Mouse (Mus musculus): ENCODE results near the gene Rab1a. TPM values are rescaled to one million over a fixed set of nuclear protein-coding genes. Genes with fewer than 3 reads are reported as not detected.

Gene Rab1a
- polyA plus RNA-seq, 1 experiment = 75.9 TPM

GRCm38 (mm10) chr11:20240331-20240730 is 39.1 kb downstream of the Rab1a start:
- 43% methylated on average over 5 of the region's 5 CpGs for WGBS
- Histone ChIP-seq H3K4me1 (ENCODE audit: control insufficient read depth, insufficient read depth, low read length) (peaks cover 4% of the 10 kb centered on the region), H3K27ac (ENCODE audit: control insufficient read depth, insufficient read depth, low read depth, low read length, poor library complexity) (no peak overlapping the region), H3K4me3 (replicated peaks; ENCODE audit: control insufficient read depth, low read depth, low read length) (no peak overlapping the region)
- TF ChIP-seq CTCF (IDR thresholded peaks at IDR 0.05; ENCODE audit: control insufficient read depth, insufficient read depth, low read length) (no peak), POLR2A (IDR thresholded peaks at IDR 0.05; ENCODE audit: borderline replicate concordance, control insufficient read depth, low read depth, low read length) (no peak)

- H3K4me3 ChIP-seq (replicated peaks; ENCODE audit: control insufficient read depth, low read depth, low read length) = no peak overlapping the region
- H3K27ac ChIP-seq (ENCODE audit: control insufficient read depth, insufficient read depth, low read depth, low read length, poor library complexity) = no peak overlapping the region
- WGBS = 89% methylated on average over 7 of the region's 7 CpGs
- TF ChIP-seq CTCF (IDR thresholded peaks at IDR 0.05; ENCODE audit: control insufficient read depth, insufficient read depth, low read length) (no peak), POLR2A (IDR thresholded peaks at IDR 0.05; ENCODE audit: borderline replicate concordance, control insufficient read depth, low read depth, low read length) (no peak)
- H3K4me1 ChIP-seq (ENCODE audit: control insufficient read depth, insufficient read depth, low read length) = peaks cover 4% of the 10 kb centered on the region
Measured at GRCm38 (mm10) chr11:20241311-20241710, 40.1 kb downstream of the Rab1a start.

GRCm38 (mm10) chr11:20242366-20243056 is 41.3 kb downstream of the Rab1a start:
- H3K4me1 ChIP-seq (ENCODE audit: control insufficient read depth, insufficient read depth, low read length) = peaks cover 4% of the 10 kb centered on the region

DNA sequence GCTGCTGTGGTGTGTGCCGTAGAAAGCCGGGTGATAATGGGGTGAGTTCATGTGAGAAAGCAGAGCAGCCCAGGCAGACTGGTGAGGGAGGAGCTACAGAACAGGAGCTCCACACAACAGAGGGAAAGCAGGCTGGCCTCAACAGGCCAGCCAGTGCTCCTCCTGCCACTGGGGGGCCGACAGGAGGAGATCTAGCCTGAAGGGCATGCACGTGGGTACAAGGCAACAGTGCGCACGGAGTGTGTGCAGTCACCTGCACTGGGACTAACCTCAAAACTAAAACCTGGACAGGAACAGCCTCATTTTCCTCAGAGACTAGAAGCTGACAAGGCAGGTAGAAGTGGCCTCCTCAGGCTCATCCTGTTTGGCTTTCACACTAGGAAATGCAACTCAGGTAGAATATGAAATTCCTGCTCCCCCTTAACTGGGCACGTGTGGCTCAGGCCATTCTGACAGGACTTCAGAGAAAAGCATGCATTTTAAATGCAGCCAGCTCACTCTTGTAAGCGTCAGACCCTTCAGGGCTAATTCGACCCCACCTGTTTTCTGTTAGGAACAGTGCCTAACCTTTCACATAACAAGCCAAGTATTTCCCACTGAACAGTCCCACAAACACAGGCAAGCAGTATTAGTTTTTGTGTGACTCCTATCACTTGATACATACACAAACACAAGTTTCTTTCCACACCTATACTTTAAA is 42.1 kb downstream of the Rab1a start:
- Histone ChIP-seq H3K4me3 (replicated peaks; ENCODE audit: control insufficient read depth, low read depth, low read length) (no peak overlapping the region), H3K27ac (ENCODE audit: control insufficient read depth, insufficient read depth, low read depth, low read length, poor library complexity) (no peak overlapping the region), H3K4me1 (ENCODE audit: control insufficient read depth, insufficient read depth, low read length) (peaks cover 4% of the 10 kb centered on the region)
- TF ChIP-seq POLR2A (IDR thresholded peaks at IDR 0.05; ENCODE audit: borderline replicate concordance, control insufficient read depth, low read depth, low read length) (no peak), CTCF (IDR thresholded peaks at IDR 0.05; ENCODE audit: control insufficient read depth, insufficient read depth, low read length) (no peak)
- 54% methylated on average over 9 of the region's 9 CpGs for WGBS

More at GRCm38 (mm10) chr11:20242366-20243056, 41.3 kb downstream of the Rab1a start:
- TF ChIP-seq CTCF (IDR thresholded peaks at IDR 0.05; ENCODE audit: control insufficient read depth, insufficient read depth, low read length) = no peak
- no peak overlapping the region for H3K27ac ChIP-seq (ENCODE audit: control insufficient read depth, insufficient read depth, low read depth, low read length, poor library complexity)
- 80% methylated on average over 6 of the region's 6 CpGs for WGBS
- H3K4me3 ChIP-seq (replicated peaks; ENCODE audit: control insufficient read depth, low read depth, low read length) = no peak overlapping the region

DNA sequence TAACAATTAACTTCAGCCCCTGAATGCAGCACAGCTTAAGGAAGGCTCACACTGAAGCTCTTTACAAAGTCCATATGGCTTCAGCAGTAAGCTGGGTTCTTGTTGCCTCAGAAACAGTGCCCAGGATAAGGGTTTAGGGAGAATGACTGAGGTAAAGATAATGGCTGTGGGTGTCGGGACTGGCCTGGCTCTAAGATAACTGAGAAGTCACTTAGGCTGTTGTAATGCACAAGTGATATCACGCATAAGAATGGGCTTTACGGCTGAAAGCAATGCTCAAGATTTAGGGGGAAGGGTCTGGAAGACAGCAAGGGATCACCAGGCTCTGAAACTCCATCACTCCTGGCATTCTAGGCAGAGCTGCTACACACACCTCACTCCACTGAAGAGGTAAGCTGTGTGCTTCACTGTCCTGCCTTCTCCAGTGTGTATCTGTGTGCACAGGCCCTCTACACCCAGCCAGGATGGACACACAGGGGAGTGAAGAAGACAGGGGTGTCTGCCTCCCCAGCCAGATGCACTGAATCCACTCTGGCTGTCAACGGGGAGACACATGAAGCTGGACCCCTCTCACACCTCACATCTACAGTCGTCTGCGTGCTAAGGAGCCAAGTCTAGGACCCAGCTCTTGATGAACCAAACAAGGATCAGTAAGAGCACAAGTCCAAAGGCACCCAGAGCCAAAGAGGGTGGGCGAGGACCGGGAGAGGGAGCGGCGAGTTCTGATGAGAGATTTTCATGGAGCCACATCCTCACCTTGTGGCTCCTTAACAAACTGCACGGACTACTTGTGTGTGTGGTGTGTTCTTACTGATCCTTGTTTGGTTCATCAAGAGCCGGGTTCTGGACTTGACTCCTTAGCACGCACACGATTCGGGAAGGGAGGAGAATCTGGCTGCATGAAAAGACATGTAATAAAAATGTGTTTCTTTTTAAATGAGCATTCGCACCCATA is 43.4 kb downstream of the Rab1a start:
- Histone ChIP-seq H3K27ac (ENCODE audit: control insufficient read depth, insufficient read depth, low read depth, low read length, poor library complexity) (no peak overlapping the region), H3K4me1 (ENCODE audit: control insufficient read depth, insufficient read depth, low read length) (peaks cover 4% of the 10 kb centered on the region), H3K4me3 (replicated peaks; ENCODE audit: control insufficient read depth, low read depth, low read length) (no peak overlapping the region)
- WGBS = 83% methylated on average over 16 of the region's 16 CpGs
- TF ChIP-seq POLR2A (IDR thresholded peaks at IDR 0.05; ENCODE audit: borderline replicate concordance, control insufficient read depth, low read depth, low read length) = no peak
- TF ChIP-seq CTCF (IDR thresholded peaks at IDR 0.05; ENCODE audit: control insufficient read depth, insufficient read depth, low read length) = no peak

DNA sequence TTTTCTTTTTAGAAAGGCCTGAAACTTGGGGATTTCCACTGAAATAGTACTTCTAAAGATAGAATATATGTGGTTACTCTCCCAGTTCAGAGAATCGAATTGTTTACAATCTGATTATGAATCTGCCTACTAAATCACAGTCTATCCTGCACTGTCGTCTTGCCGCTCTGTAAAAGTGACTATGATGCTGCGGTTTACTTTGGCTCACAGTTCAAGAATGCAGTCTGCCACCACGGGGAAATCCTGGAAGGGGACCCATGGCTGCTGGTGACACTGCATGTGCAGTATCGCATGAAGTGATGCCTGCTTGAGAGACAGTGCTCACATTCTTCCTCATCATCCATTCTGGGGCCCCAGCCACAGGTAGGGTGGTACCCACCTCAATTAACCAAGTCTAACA is 44.1 kb downstream of the Rab1a start:
- 69% methylated on average over 6 of the region's 6 CpGs for WGBS
- TF ChIP-seq CTCF (IDR thresholded peaks at IDR 0.05; ENCODE audit: control insufficient read depth, insufficient read depth, low read length) (no peak), POLR2A (IDR thresholded peaks at IDR 0.05; ENCODE audit: borderline replicate concordance, control insufficient read depth, low read depth, low read length) (no peak)
- peaks cover 3% of the 10 kb centered on the region for H3K4me1 ChIP-seq (ENCODE audit: control insufficient read depth, insufficient read depth, low read length)
- no peak overlapping the region for H3K4me3 ChIP-seq (replicated peaks; ENCODE audit: control insufficient read depth, low read depth, low read length)
- H3K27ac ChIP-seq (ENCODE audit: control insufficient read depth, insufficient read depth, low read depth, low read length, poor library complexity) = no peak overlapping the region

- TF ChIP-seq CTCF (IDR thresholded peaks at IDR 0.05; ENCODE audit: control insufficient read depth, insufficient read depth, low read length) (no peak), POLR2A (IDR thresholded peaks at IDR 0.05; ENCODE audit: borderline replicate concordance, control insufficient read depth, low read depth, low read length) (no peak)
- WGBS = 38% methylated on average over 1 of the region's 1 CpGs
- Histone ChIP-seq H3K4me1 (ENCODE audit: control insufficient read depth, insufficient read depth, low read length) (peaks cover 3% of the 10 kb centered on the region), H3K4me3 (replicated peaks; ENCODE audit: control insufficient read depth, low read depth, low read length) (no peak overlapping the region), H3K27ac (ENCODE audit: control insufficient read depth, insufficient read depth, low read depth, low read length, poor library complexity) (no peak overlapping the region)
Measured at GRCm38 (mm10) chr11:20246616-20247015, 45.4 kb downstream of the Rab1a start.
